12 mouse cellular contexts compared by ENCODE assay signal in genomic region chr7:19210010-19210409, GRCm38 (mm10). TPM values are rescaled to one million over a fixed set of nuclear protein-coding genes. Genes with fewer than 3 reads are reported as not detected.
DNase-seq lines count a peak whose midpoint lies in the region; ATAC-seq and TF ChIP-seq lines count a peak whose summit lies in the region.
"Had no signal": no experiment of that assay in that cellular context is flagged by ENCODE, and none has a peak within 500 bp of the region (broad histone marks: within the 10 kb centered on the region; RNA-seq: fewer than 3 reads in every experiment).

No protein-coding gene starts in this region.

- no peak overlapping the region for H3K27ac ChIP-seq in left cerebral cortex, adult 2 months
- no peak overlapping the region for H3K27ac ChIP-seq in ES-Bruce4 (ENCODE audit: insufficient read depth, low read length)
- H3K27ac ChIP-seq: limb, embryonic 12.5 days had no signal

- TF ChIP-seq CTCF in left cerebral cortex, adult 2 months (IDR thresholded peaks at IDR 0.05) = peak; percentile 32
- peak; percentile 47 for TF ChIP-seq CTCF in ES-Bruce4 (IDR thresholded peaks at IDR 0.05; ENCODE audit: low read depth, low read length)

- DNase-seq in CD4-positive, CD25-positive, alpha-beta regulatory T cell, adult 2 months (ENCODE audit: low read depth, low spot score) = peak; percentile 49
- DNase-seq in left cerebral cortex, adult 2 months (ENCODE audit: extremely low spot score in 1 of 2, low spot score in 2 of 2) = no peak
- DNase-seq in left cerebral cortex, postnatal 36 days (ENCODE audit: low spot score in 2 of 2) = no peak
- peak; percentile 18 for DNase-seq in mesoderm, embryonic 11.5 days (ENCODE audit: low read depth, low spot score)
- DNase-seq in right cerebral cortex, postnatal 36 days (ENCODE audit: low spot score in 2 of 2) = no peak
- DNase-seq in ovary, postnatal 36 days (ENCODE audit: low spot score) = no peak
- DNase-seq: lung, postnatal 4 days had no signal

- peaks cover 2% of the 10 kb centered on the region for H3K4me1 ChIP-seq in ES-Bruce4 (ENCODE audit: control insufficient read depth, insufficient read depth, low read length)

- no peaks in the 10 kb centered on the region for H3K36me3 ChIP-seq in ES-Bruce4 (ENCODE audit: control insufficient read depth, insufficient read depth, low read length, poor library complexity, severe bottlenecking)

- no peak overlapping the region for H3K9ac ChIP-seq in ES-Bruce4 (ENCODE audit: low read depth, poor library complexity, severe bottlenecking)
- H3K9ac ChIP-seq: limb, embryonic 12.5 days had no signal

- TF ChIP-seq POLR2A in ES-Bruce4 (IDR thresholded peaks at IDR 0.05; ENCODE audit: insufficient read depth, low read length) = no peak

- H3K27me3 ChIP-seq in ES-Bruce4 (ENCODE audit: control insufficient read depth, insufficient read depth, low read length, poor library complexity, severe bottlenecking) = no peaks in the 10 kb centered on the region
- H3K27me3 ChIP-seq: limb, embryonic 12.5 days had no signal

- intact Hi-C loops in left cerebral cortex, adult 2 months (cut with DNase I) = no loop called here
- intact Hi-C loops in left cerebral cortex, postnatal 36 days (cut with DNase I) = no loop called here

- TF ChIP-seq EP300 in ES-Bruce4 (IDR thresholded peaks at IDR 0.05; ENCODE audit: insufficient read depth, low read depth, low read length) = no peak

- ATAC-seq in CD4-positive, CD25-positive, alpha-beta regulatory T cell, adult 4 months = no peak
- ATAC-seq: inflammation-experienced regulatory T-cells, adult 6 months had no signal

- no peak overlapping the region for H3K4me3 ChIP-seq in left cerebral cortex, adult 2 months
- no peak overlapping the region for H3K4me3 ChIP-seq in ES-Bruce4 (ENCODE audit: low read depth, low read length)
- H3K4me3 ChIP-seq: limb, embryonic 12.5 days had no signal

- H3K9me3 ChIP-seq in ES-Bruce4 (replicated peaks; ENCODE audit: control insufficient read depth, insufficient read depth, low read length, poor library complexity, severe bottlenecking) = no peaks in the 10 kb centered on the region

RNA-seq across cellular contexts. Expression of gene Gpr4, which starts 2.3 kb away (rescaled TPM):
- polyA plus RNA-seq in CD4-positive, CD25-positive, alpha-beta regulatory T cell, adult 4 months (2017; shearing (Covaris generic)) = under 1 TPM in 1 of 2 experiments, not detected in 1; 0.11 TPM
- 1 to 10 TPM; 2.4 to 3.8 TPM for total RNA-seq in left cerebral cortex, adult 2 months (2021)
- 1 to 10 TPM; 2.1 to 4.6 TPM for total RNA-seq in left cerebral cortex, postnatal 36 days (2021)
- polyA plus RNA-seq in ES-Bruce4 (2011; ENCODE audit: insufficient read depth, insufficient read length, low read depth, missing spikeins) = 3.3 and 5.1 TPM in 2 replicates
- total RNA-seq: common myeloid progenitor, adult 5-6 weeks had no signal

RNA-seq across cellular contexts. Expression of gene Opa3, which starts 18.1 kb away (rescaled TPM):
- polyA plus RNA-seq in CD4-positive, CD25-positive, alpha-beta regulatory T cell, adult 4 months (2017; shearing (Covaris generic)) = 10 to 100 TPM; 15.2 to 24.0 TPM
- total RNA-seq in left cerebral cortex, adult 2 months (2021) = 10 to 100 TPM; 42.7 to 46.8 TPM
- total RNA-seq in left cerebral cortex, postnatal 36 days (2021) = 10 to 100 TPM; 41.0 to 45.7 TPM
- polyA plus RNA-seq in ES-Bruce4 (2011; ENCODE audit: insufficient read depth, insufficient read length, low read depth, missing spikeins) = 22.3 and 24.8 TPM in 2 replicates

RNA-seq across cellular contexts. Expression of gene Eml2, which starts 33.8 kb away (rescaled TPM):
- polyA plus RNA-seq in CD4-positive, CD25-positive, alpha-beta regulatory T cell, adult 4 months (2017; shearing (Covaris generic)) = 10 to 100 TPM in 1 of 2 experiments, 1 to 10 TPM in 1; 10.0 to 30.1 TPM
- 100 to 1,000 TPM; 131 to 138 TPM for total RNA-seq in left cerebral cortex, adult 2 months (2021)
- total RNA-seq in left cerebral cortex, postnatal 36 days (2021) = 100 to 1,000 TPM; 124 to 156 TPM
- polyA plus RNA-seq in ES-Bruce4 (2011; ENCODE audit: insufficient read depth, insufficient read length, low read depth, missing spikeins) = 63.3 and 64.4 TPM in 2 replicates

RNA-seq across cellular contexts. Expression of gene Gipr, which starts 44.1 kb away (rescaled TPM):
- not detected for polyA plus RNA-seq in CD4-positive, CD25-positive, alpha-beta regulatory T cell, adult 4 months (2017; shearing (Covaris generic))
- total RNA-seq in left cerebral cortex, adult 2 months (2021) = 1 to 10 TPM; 1.8 to 1.9 TPM
- 1 to 10 TPM in 1 of 2 experiments, under 1 TPM in 1; 0.89 to 2.6 TPM for total RNA-seq in left cerebral cortex, postnatal 36 days (2021)
- polyA plus RNA-seq in ES-Bruce4 (2011; ENCODE audit: insufficient read depth, insufficient read length, low read depth, missing spikeins) = 1.9 and 3.5 TPM in 2 replicates
- total RNA-seq: common myeloid progenitor, adult 5-6 weeks had no signal
- polyA plus RNA-seq: inflammation-experienced regulatory T-cells, adult 6 months had no signal

Comparison
In these comparisons a context has a peak if more than half of its experiments do, and no peak if none do; other contexts are left out.
1. DNase-seq: peak in CD4-positive, CD25-positive, alpha-beta regulatory T cell, adult 2 months (single experiment) and mesoderm, embryonic 11.5 days (single experiment); none in left cerebral cortex, adult 2 months (0 of 2), left cerebral cortex, postnatal 36 days (0 of 2), right cerebral cortex, postnatal 36 days (0 of 2) and ovary, postnatal 36 days (single experiment).